Mouse (Mus musculus) neural tube, embryonic 14.5 days (tissue): ENCODE measurements around the gene Ralb. TPM values are rescaled to one million over a fixed set of nuclear protein-coding genes. Genes with fewer than 3 reads are reported as not detected.

Experiments
- ATAC-seq: fragments of 200-750 bp; cut with Nextera tagmentation; 2 replicates; pipeline ENCODE4 v1.8.0; 2017; ENCODE audit warnings: low read depth, mild to moderate bottlenecking, moderate TSS enrichment, moderate library complexity
- H3K27ac ChIP-seq: fragments of 300-500 bp; sonication (generic); 2 replicates; pipeline ENCODE4 v1.5.1; 2014; ENCODE audit warnings: low read depth, mild to moderate bottlenecking, control low read depth, low read length, moderate library complexity, mixed read lengths
- H3K27me3 ChIP-seq: fragments of 300-500 bp; sonication (generic); 2 replicates; pipeline ENCODE4 v1.6.1; 2014; ENCODE audit warnings: low read length; ENCODE audit not compliant: control insufficient read depth, insufficient read depth
- H3K36me3 ChIP-seq: fragments of 300-500 bp; sonication (generic); 2 replicates; pipeline ENCODE4 v1.6.1; 2014; ENCODE audit warnings: low read length, mixed read lengths; ENCODE audit not compliant: control insufficient read depth, insufficient read depth
- H3K4me1 ChIP-seq: fragments of 300-500 bp; sonication (generic); 2 replicates; pipeline ENCODE4 v1.6.1; 2014; ENCODE audit warnings: low read length; ENCODE audit not compliant: control insufficient read depth, insufficient read depth
- H3K4me2 ChIP-seq: fragments of 300-500 bp; sonication (generic); 2 replicates; pipeline ENCODE4 v1.6.1; 2014; ENCODE audit warnings: mild to moderate bottlenecking, low read depth, low read length, control low read depth
- H3K4me3 ChIP-seq: fragments of 300-500 bp; sonication (generic); 2 replicates; pipeline ENCODE4 v1.5.1; 2014; ENCODE audit warnings: low read depth, low read length, control low read depth, mixed read lengths
- H3K9ac ChIP-seq: fragments of 300-500 bp; sonication (generic); replicated peaks from 2 replicates; pipeline ENCODE4 v1.6.1; 2014; ENCODE audit warnings: low read depth, mild to moderate bottlenecking, control low read depth, low read length, mixed read lengths
- H3K9me3 ChIP-seq: fragments of 300-500 bp; sonication (generic); 2 replicates; pipeline ENCODE4 v1.6.1; 2016; ENCODE audit warnings: low read length; ENCODE audit not compliant: control insufficient read depth
- WGBS: fragments of 180-500 bp; shearing (Covaris S2); extraction: QIAGEN DNeasy Blood & Tissue Kit; methylation state at CpG from one replicate; pipeline ENCODE4 v1.1.7; 2014; 5-methylcytosine and 5-hydroxymethylcytosine counted together
- polyA plus RNA-seq: library from polyadenylated mRNA; unstranded; fragments of >200 nt; fragmentation: Nextera tagmentation; extraction: Ambion mirVana; gene quantifications from 2 replicates; pipeline ENCODE4 v1.2.1, GENCODE M21; 2014

The Ralb gene
- polyA plus RNA-seq: 35.8 and 58.6 TPM in 2 replicates

- ATAC-seq: peak; percentile 98
- under 1% methylated on average over 57 of the region's 57 CpGs for WGBS
- no peaks in the 10 kb centered on the region for H3K9me3 ChIP-seq
- peak within 1 kb of the TSS; percentile 71 for H3K9ac ChIP-seq
- H3K27me3 ChIP-seq: no peaks in the 10 kb centered on the region
- peak within 1 kb of the TSS; percentile 62 for H3K27ac ChIP-seq
- peak within 1 kb of the TSS; percentile 75 for H3K4me3 ChIP-seq
- H3K36me3 ChIP-seq: no peaks in the 10 kb centered on the region
- peaks cover 12% of the 10 kb centered on the region; the same call in 1 of the 2 replicates for H3K4me1 ChIP-seq
- H3K4me2 ChIP-seq: peak within 1 kb of the TSS; percentile 73
These were observed at the start of gene Ralb for GRCm38 (mm10) chr1:119504260-119505062. Gene Ralb, minus strand, starts transcription at chr1:119504794.

- H3K27me3 ChIP-seq: no peaks in the 10 kb centered on the region
- H3K4me3 ChIP-seq: no peak overlapping the region
- no peak overlapping the region for H3K9ac ChIP-seq
- H3K4me2 ChIP-seq: no peak overlapping the region
- no peak for ATAC-seq
- WGBS: 100% methylated on average over 1 of the region's 1 CpGs
- H3K27ac ChIP-seq: no peak overlapping the region
- H3K9me3 ChIP-seq: no peaks in the 10 kb centered on the region
- no peaks in the 10 kb centered on the region for H3K4me1 ChIP-seq
- H3K36me3 ChIP-seq: no peaks in the 10 kb centered on the region
These were observed 47.1 kb upstream of the Ralb start for GRCm38 (mm10) chr1:119551651-119552050.

GRCm38 (mm10) chr1:119550064-119550463 lies 45.5 kb upstream of the Ralb start:
- WGBS: 100% methylated on average over 2 of the region's 2 CpGs
- Histone ChIP-seq H3K4me3 (no peak overlapping the region), H3K27ac (no peak overlapping the region), H3K9ac (no peak overlapping the region), H3K4me2 (no peak overlapping the region), H3K27me3 (no peaks in the 10 kb centered on the region), H3K9me3 (no peaks in the 10 kb centered on the region), H3K4me1 (no peaks in the 10 kb centered on the region), H3K36me3 (no peaks in the 10 kb centered on the region)
- no peak for ATAC-seq

- Histone ChIP-seq H3K9ac (no peak overlapping the region), H3K4me1 (no peaks in the 10 kb centered on the region), H3K4me2 (no peak overlapping the region), H3K27ac (no peak overlapping the region), H3K4me3 (no peak overlapping the region), H3K27me3 (no peaks in the 10 kb centered on the region), H3K9me3 (no peaks in the 10 kb centered on the region), H3K36me3 (no peaks in the 10 kb centered on the region)
- no peak for ATAC-seq
- 95% methylated on average over 7 of the region's 7 CpGs for WGBS
These were observed 44.7 kb upstream of the Ralb start for GRCm38 (mm10) chr1:119549327-119549689.

GRCm38 (mm10) chr1:119548668-119549326 lies 44.2 kb upstream of the Ralb start:
- H3K9me3 ChIP-seq: no peaks in the 10 kb centered on the region
- peak; percentile 49; the same call in 1 of the 2 replicates for ATAC-seq
- no peak overlapping the region for H3K27ac ChIP-seq
- H3K36me3 ChIP-seq: no peaks in the 10 kb centered on the region
- H3K4me2 ChIP-seq: no peak overlapping the region
- H3K9ac ChIP-seq: no peak overlapping the region
- H3K4me1 ChIP-seq: no peaks in the 10 kb centered on the region
- 78% methylated on average over 7 of the region's 7 CpGs for WGBS
- no peaks in the 10 kb centered on the region for H3K27me3 ChIP-seq
- no peak overlapping the region for H3K4me3 ChIP-seq

- no peak overlapping the region for H3K4me2 ChIP-seq
- no peaks in the 10 kb centered on the region for H3K4me1 ChIP-seq
- 92% methylated on average over 3 of the region's 3 CpGs for WGBS
- H3K4me3 ChIP-seq: no peak overlapping the region
- ATAC-seq: no peak
- H3K36me3 ChIP-seq: no peaks in the 10 kb centered on the region
- no peaks in the 10 kb centered on the region for H3K9me3 ChIP-seq
- no peaks in the 10 kb centered on the region for H3K27me3 ChIP-seq
- H3K27ac ChIP-seq: no peak overlapping the region
- no peak overlapping the region for H3K9ac ChIP-seq
These were observed 41.9 kb upstream of the Ralb start for GRCm38 (mm10) chr1:119546490-119546889.

- no peaks in the 10 kb centered on the region for H3K9me3 ChIP-seq
- no peak overlapping the region for H3K4me3 ChIP-seq
- ATAC-seq: no peak
- H3K36me3 ChIP-seq: no peaks in the 10 kb centered on the region
- 95% methylated on average over 4 of the region's 4 CpGs for WGBS
- no peaks in the 10 kb centered on the region for H3K4me1 ChIP-seq
- H3K27ac ChIP-seq: no peak overlapping the region
- no peaks in the 10 kb centered on the region for H3K27me3 ChIP-seq
- no peak overlapping the region for H3K4me2 ChIP-seq
- H3K9ac ChIP-seq: no peak overlapping the region
These were observed 41.1 kb upstream of the Ralb start for GRCm38 (mm10) chr1:119545671-119546070.

- Histone ChIP-seq H3K9ac (no peak overlapping the region), H3K9me3 (no peaks in the 10 kb centered on the region), H3K27me3 (no peaks in the 10 kb centered on the region), H3K27ac (no peak overlapping the region), H3K36me3 (no peaks in the 10 kb centered on the region), H3K4me1 (no peaks in the 10 kb centered on the region), H3K4me2 (no peak overlapping the region), H3K4me3 (no peak overlapping the region)
- no peak for ATAC-seq
- 85% methylated on average over 2 of the region's 2 CpGs for WGBS
These were observed 40.6 kb upstream of the Ralb start for GRCm38 (mm10) chr1:119545164-119545563.

- H3K9me3 ChIP-seq: no peaks in the 10 kb centered on the region
- no peak for ATAC-seq
- no peak overlapping the region for H3K9ac ChIP-seq
- no peak overlapping the region for H3K4me2 ChIP-seq
- H3K36me3 ChIP-seq: no peaks in the 10 kb centered on the region
- 89% methylated on average over 5 of the region's 5 CpGs for WGBS
- H3K4me1 ChIP-seq: no peaks in the 10 kb centered on the region
- no peak overlapping the region for H3K27ac ChIP-seq
- no peak overlapping the region for H3K4me3 ChIP-seq
- H3K27me3 ChIP-seq: no peaks in the 10 kb centered on the region
These were observed 40.1 kb upstream of the Ralb start for GRCm38 (mm10) chr1:119544611-119545155.
